Mouse (Mus musculus) heart, adult 2 months (tissue): ENCODE measurements at regions not wholly inside any gene's neighbourhood (a gene's known extent, or its start where the extent isn't known, plus 50 kb on each side); places are given as distances from the start of the nearest gene placed in this dataset.

Experiments
- CTCF ChIP-seq: fragments of 200-600 bp; IDR thresholded peaks from 2 replicates; pipeline ENCODE4 v1.8.1; 2022; ENCODE audit warnings: antibody characterized with exemption, mild to moderate bottlenecking, moderate library complexity
- POLR2A ChIP-seq: fragments of 200-500 bp; IDR thresholded peaks from 2 replicates; pipeline ENCODE4 v1.6.1; 2011; ENCODE audit warnings: mild to moderate bottlenecking, low read depth, low read length, control low read depth; ENCODE audit not compliant: insufficient read depth

DNA sequence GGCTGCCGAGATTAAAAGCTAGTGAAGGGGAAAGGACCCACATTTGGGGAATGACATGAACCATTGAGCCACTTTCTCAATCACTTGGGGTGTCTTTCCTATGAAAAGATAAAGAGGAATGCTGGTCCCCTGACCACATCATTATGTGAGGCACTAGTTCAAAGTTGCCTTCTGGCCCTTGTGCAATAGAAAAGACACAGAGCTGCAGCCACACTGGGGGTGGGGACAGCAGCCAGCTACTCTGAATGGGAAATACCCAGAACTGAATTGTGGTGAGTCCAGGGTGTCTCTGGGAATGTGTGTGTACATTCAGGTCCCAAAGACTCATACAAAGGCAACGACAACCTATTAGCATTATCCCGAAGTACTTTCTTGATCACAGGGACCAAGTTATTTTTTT is 172.3 kb upstream of the Gm765 start:
- TF ChIP-seq POLR2A (no peak), CTCF (no peak)
